Mouse (Mus musculus) large intestine, adult 2 months (tissue): Measurements from ENCODE around the gene Terf2. TPM values are rescaled to one million over a fixed set of nuclear protein-coding genes. Genes with fewer than 3 reads are reported as not detected.
A peak's percentile ranks its signal among the peaks of the same experiment; 100 is the strongest.

ENCODE experiments used
- DNase-seq: peaks from one replicate; pipeline ENCODE4 v3.0.0-alpha.2; 2012; ENCODE audit warnings: low read depth, low spot score
- WGBS: fragments of 180-500 bp; shearing (Covaris S2); methylation state at CpG from one replicate; pipeline ENCODE4 v1.1.7; 2018; 5-methylcytosine and 5-hydroxymethylcytosine counted together
- polyA plus RNA-seq: library from polyadenylated mRNA; depleted of rRNA; stranded (reverse); fragments of >200 nt; gene quantifications from 2 replicates; pipeline ENCODE4 v1.2.3, GENCODE M21; 2012; rRNA removed

The Terf2 gene
- polyA plus RNA-seq, result 7.6 and 9.6 TPM in 2 replicates

- 3% methylated on average over 36 of the region's 39 CpGs for WGBS
- no peak for DNase-seq
Measured at GRCm38 (mm10) chr8:107096366-107097036, at the start of gene Terf2. Gene Terf2 (minus strand): TSS chr8:107096547.

GRCm38 (mm10) chr8:107143501-107143900 is 47.2 kb upstream of the Terf2 start:
- WGBS, result 69% methylated on average over 4 of the region's 4 CpGs
- no peak for DNase-seq

- WGBS, result 29% methylated on average over 4 of the region's 4 CpGs
Measured at GRCm38 (mm10) chr8:107142539-107142938, 46.2 kb upstream of the Terf2 start.

GRCm38 (mm10) chr8:107139704-107140470 is 43.5 kb upstream of the Terf2 start:
- WGBS, result 23% methylated on average over 13 of the region's 13 CpGs

More at GRCm38 (mm10) chr8:107142539-107142938, 46.2 kb upstream of the Terf2 start:
- no peak for DNase-seq

GRCm38 (mm10) chr8:107138338-107138737 is 42.0 kb upstream of the Terf2 start:
- no peak for DNase-seq
- WGBS, result 71% methylated on average over 5 of the region's 5 CpGs

More at GRCm38 (mm10) chr8:107139704-107140470, 43.5 kb upstream of the Terf2 start:
- DNase-seq, result no peak

- no peak for DNase-seq
- WGBS, result 80% methylated on average over 6 of the region's 6 CpGs
Measured at GRCm38 (mm10) chr8:107137591-107137990, 41.2 kb upstream of the Terf2 start.

GRCm38 (mm10) chr8:107136003-107136612 is 39.8 kb upstream of the Terf2 start:
- 68% methylated on average over 8 of the region's 8 CpGs for WGBS

GRCm38 (mm10) chr8:107133881-107134280 is 37.5 kb upstream of the Terf2 start:
- no peak for DNase-seq
- 31% methylated on average over 6 of the region's 6 CpGs for WGBS

More at GRCm38 (mm10) chr8:107136003-107136612, 39.8 kb upstream of the Terf2 start:
- no peak for DNase-seq

- DNase-seq, result no peak
- 86% methylated on average over 24 of the region's 24 CpGs for WGBS
Measured at GRCm38 (mm10) chr8:107132581-107133491, 36.5 kb upstream of the Terf2 start.

GRCm38 (mm10) chr8:107130028-107130427 is 33.7 kb upstream of the Terf2 start:
- 65% methylated on average over 6 of the region's 6 CpGs for WGBS
- DNase-seq, result no peak

- WGBS, result 37% methylated on average over 8 of the region's 8 CpGs
- DNase-seq, result no peak
Measured at GRCm38 (mm10) chr8:107129171-107130025, 33.1 kb upstream of the Terf2 start.

GRCm38 (mm10) chr8:107124343-107124742 is 28.0 kb upstream of the Terf2 start:
- WGBS, result 88% methylated on average over 8 of the region's 8 CpGs
- DNase-seq, result no peak

GRCm38 (mm10) chr8:107123063-107123614 is 26.8 kb upstream of the Terf2 start:
- 50% methylated on average over 9 of the region's 9 CpGs for WGBS
- no peak for DNase-seq

- 75% methylated on average over 7 of the region's 7 CpGs for WGBS
- DNase-seq, result no peak
Measured at GRCm38 (mm10) chr8:107121681-107122291, 25.4 kb upstream of the Terf2 start.

GRCm38 (mm10) chr8:107120806-107121205 is 24.5 kb upstream of the Terf2 start:
- DNase-seq, result no peak

- 27% methylated on average over 9 of the region's 9 CpGs for WGBS
Measured at GRCm38 (mm10) chr8:107119412-107119811, 23.1 kb upstream of the Terf2 start.

GRCm38 (mm10) chr8:107118803-107119233 is 22.5 kb upstream of the Terf2 start:
- WGBS, result 11% methylated on average over 7 of the region's 7 CpGs

More at GRCm38 (mm10) chr8:107119412-107119811, 23.1 kb upstream of the Terf2 start:
- DNase-seq, result no peak

GRCm38 (mm10) chr8:107117019-107117418 is 20.7 kb upstream of the Terf2 start:
- DNase-seq, result peak; percentile 97
- 6% methylated on average over 2 of the region's 2 CpGs for WGBS

More at GRCm38 (mm10) chr8:107118803-107119233, 22.5 kb upstream of the Terf2 start:
- DNase-seq, result no peak
